Mouse (Mus musculus) lung, postnatal 0 days (tissue): Measurements from ENCODE around the gene Dmrta2. TPM values are rescaled to one million over a fixed set of nuclear protein-coding genes. Genes with fewer than 3 reads are reported as not detected.
A peak's percentile ranks its signal among the peaks of the same experiment; 100 is the strongest.

Experiments used
- ATAC-seq: fragments of 200-750 bp; cut with Nextera tagmentation; 2 replicates; pipeline ENCODE4 v1.8.0; 2017; ENCODE audit warnings: moderate library complexity
- DNase-seq: peaks from one replicate; pipeline ENCODE4 v3.0.0-alpha.2; 2016; ENCODE audit warnings: low spot score
- H3K27ac ChIP-seq: fragments of 300-500 bp; sonication (generic); 2 replicates; pipeline ENCODE4 v1.5.1; 2014; ENCODE audit warnings: antibody characterized with exemption, mild to moderate bottlenecking, low read length, mixed read lengths
- H3K27me3 ChIP-seq: fragments of 300-500 bp; sonication (generic); replicated peaks from 2 replicates; pipeline ENCODE4 v1.6.1; 2014; ENCODE audit warnings: low read length, mixed read lengths; ENCODE audit not compliant: insufficient read depth
- H3K36me3 ChIP-seq: fragments of 300-500 bp; sonication (generic); 2 replicates; pipeline ENCODE4 v1.6.1; 2014; ENCODE audit warnings: low read length, mixed read lengths; ENCODE audit not compliant: insufficient read depth
- H3K4me1 ChIP-seq: fragments of 300-500 bp; sonication (generic); 2 replicates; pipeline ENCODE4 v1.6.1; 2014; ENCODE audit warnings: antibody characterized with exemption, low read depth, low read length, mixed read lengths; ENCODE audit not compliant: insufficient read depth
- H3K4me2 ChIP-seq: fragments of 300-500 bp; sonication (generic); replicated peaks from 2 replicates; pipeline ENCODE4 v1.6.1; 2014; ENCODE audit warnings: low read depth, mild to moderate bottlenecking, low read length, moderate library complexity, mixed read lengths
- H3K4me3 ChIP-seq: fragments of 300-500 bp; sonication (generic); 2 replicates; pipeline ENCODE4 v1.5.1; 2014; ENCODE audit warnings: low read depth, low read length
- H3K9ac ChIP-seq: fragments of 300-500 bp; sonication (generic); replicated peaks from 2 replicates; pipeline ENCODE4 v1.6.1; 2014; ENCODE audit warnings: low read depth, mild to moderate bottlenecking
- H3K9me3 ChIP-seq: fragments of 300-500 bp; sonication (generic); 2 replicates; pipeline ENCODE4 v1.6.1; 2016; ENCODE audit warnings: low read length, mixed read lengths
- CTCF ChIP-seq: IDR thresholded peaks from 2 replicates; pipeline ENCODE4 v1.5.1; 2016; ENCODE audit warnings: antibody characterized with exemption, mild to moderate bottlenecking
- EP300 ChIP-seq: IDR thresholded peaks from 2 replicates; pipeline ENCODE4 v1.6.1; 2016; ENCODE audit warnings: antibody characterized with exemption, mild to moderate bottlenecking, control low read depth
- WGBS: fragments of 180-500 bp; shearing (Covaris S2); extraction: QIAGEN DNeasy Blood & Tissue Kit; methylation state at CpG from one replicate; pipeline ENCODE4 v1.1.7; 2014; 5-methylcytosine and 5-hydroxymethylcytosine counted together
- polyA plus RNA-seq: library from polyadenylated mRNA; unstranded; fragments of >200 nt; fragmentation: Nextera tagmentation; extraction: Ambion mirVana; gene quantifications from 2 replicates; pipeline ENCODE4 v1.2.1, GENCODE M21; 2015

Dmrta2 gene
- polyA plus RNA-seq, 1 experiment from 2014 or later: not detected

- no peak overlapping the region for H3K4me2 ChIP-seq
- H3K36me3 ChIP-seq: no peaks in the 10 kb centered on the region
- H3K27me3 ChIP-seq: peaks cover 64% of the 10 kb centered on the region
- peaks cover 11% of the 10 kb centered on the region for H3K4me1 ChIP-seq
- H3K27ac ChIP-seq: no peak overlapping the region
- H3K9ac ChIP-seq: no peak overlapping the region
- no peak overlapping the region for H3K4me3 ChIP-seq
- H3K9me3 ChIP-seq: no peaks in the 10 kb centered on the region; the same call in 1 of the 2 replicates
- 5% methylated on average over 20 of the region's 20 CpGs for WGBS
- ATAC-seq (no peak), DNase-seq (no peak)
- no peak for TF ChIP-seq CTCF
- TF ChIP-seq EP300: no peak
Observed at GRCm38 (mm10) chr4:109973991-109974654, 3.7 kb upstream of the Dmrta2 start.

- Histone ChIP-seq H3K9me3 (no peaks in the 10 kb centered on the region; the same call in 1 of the 2 replicates), H3K4me3 (no peak overlapping the region), H3K27ac (no peak overlapping the region), H3K36me3 (no peaks in the 10 kb centered on the region), H3K4me1 (peaks cover 11% of the 10 kb centered on the region), H3K9ac (no peak overlapping the region), H3K27me3 (peaks cover 71% of the 10 kb centered on the region), H3K4me2 (no peak overlapping the region)
- ATAC-seq (no peak), DNase-seq (no peak)
- TF ChIP-seq EP300 (no peak), CTCF (no peak)
- 3% methylated on average over 32 of the region's 33 CpGs for WGBS
Observed at GRCm38 (mm10) chr4:109974655-109975380, 3.0 kb upstream of the Dmrta2 start.

GRCm38 (mm10) chr4:109975381-109976240, 2.2 kb upstream of the Dmrta2 start:
- Histone ChIP-seq H3K9ac (no peak overlapping the region), H3K4me2 (no peak overlapping the region), H3K36me3 (no peaks in the 10 kb centered on the region), H3K27ac (no peak overlapping the region), H3K4me3 (no peak overlapping the region), H3K9me3 (no peaks in the 10 kb centered on the region; the same call in 1 of the 2 replicates), H3K4me1 (peaks cover 11% of the 10 kb centered on the region), H3K27me3 (peaks cover 79% of the 10 kb centered on the region)
- TF ChIP-seq EP300 (no peak), CTCF (no peak)
- DNase-seq (no peak), ATAC-seq (no peak)
- 10% methylated on average over 25 of the region's 25 CpGs for WGBS

GRCm38 (mm10) chr4:109976273-109977147, 1.3 kb upstream of the Dmrta2 start:
- Histone ChIP-seq H3K9ac (no peak overlapping the region), H3K36me3 (no peaks in the 10 kb centered on the region), H3K4me1 (peaks cover 11% of the 10 kb centered on the region), H3K4me3 (peak overlapping the region; percentile 0; the same call in 1 of the 2 replicates), H3K27me3 (peaks cover 88% of the 10 kb centered on the region), H3K27ac (no peak overlapping the region), H3K4me2 (no peak overlapping the region), H3K9me3 (no peaks in the 10 kb centered on the region; the same call in 1 of the 2 replicates)
- no peak for DNase-seq
- ATAC-seq: no peak
- WGBS: 2% methylated on average over 34 of the region's 34 CpGs
- TF ChIP-seq EP300 (no peak), CTCF (no peak)

GRCm38 (mm10) chr4:109978068-109978857, 410 bp downstream of the Dmrta2 start:
- no peak overlapping the region for H3K9ac ChIP-seq
- ATAC-seq (peak; percentile 18; the same call in 1 of the 2 replicates), DNase-seq (no peak)
- no peaks in the 10 kb centered on the region; the same call in 1 of the 2 replicates for H3K9me3 ChIP-seq
- H3K4me3 ChIP-seq: peak overlapping the region; percentile 35
- H3K27me3 ChIP-seq: peaks cover 96% of the 10 kb centered on the region
- WGBS: 2% methylated on average over 48 of the region's 56 CpGs
- H3K27ac ChIP-seq: no peak overlapping the region
- peak overlapping the region; percentile 59 for H3K4me2 ChIP-seq
- H3K36me3 ChIP-seq: no peaks in the 10 kb centered on the region
- no peak for TF ChIP-seq EP300
- no peak for TF ChIP-seq CTCF
- H3K4me1 ChIP-seq: peaks cover 11% of the 10 kb centered on the region
